ENCODE assay signal across 22 mouse cellular contexts in the genomic region with DNA sequence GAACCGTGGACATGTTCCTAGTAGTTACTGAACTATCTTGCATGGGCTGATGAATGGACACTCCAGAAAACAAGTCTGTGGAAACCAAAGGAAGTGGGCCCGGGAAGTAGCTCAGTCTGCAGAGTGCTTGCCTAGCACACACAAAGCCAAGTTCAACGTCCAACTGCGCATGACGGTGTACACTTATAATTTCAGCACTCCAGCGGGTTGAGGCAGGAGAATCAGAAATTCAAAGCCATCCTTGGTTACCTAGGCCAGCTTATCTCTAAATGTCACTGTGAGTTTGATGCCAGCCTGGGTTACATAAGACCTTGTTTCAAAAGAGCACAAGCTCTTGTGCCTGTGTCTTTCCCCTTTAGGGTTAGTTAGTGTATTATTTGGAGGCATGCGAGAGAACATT. TPM values are rescaled to one million over a fixed set of nuclear protein-coding genes. Genes with fewer than 3 reads are reported as not detected.
DNase-seq lines count a peak whose midpoint lies in the region; ATAC-seq and TF ChIP-seq lines count a peak whose summit lies in the region.
"Had no signal": no experiment of that assay in that cellular context is flagged by ENCODE, and none has a peak within 500 bp of the region (broad histone marks: within the 10 kb centered on the region; RNA-seq: fewer than 3 reads in every experiment).

No protein-coding gene starts in this region.

- DNase-seq in gastrocnemius, adult 2 months, result no peak
- no peak for DNase-seq in gastrocnemius, postnatal 14 days
- peak; percentile 20 to 42 for DNase-seq in lung, adult 18-20 months
- DNase-seq in lung, postnatal 14 days, result no peak
- DNase-seq in lung, postnatal 10 days, result peak; percentile 16
- no peak for DNase-seq in right cerebral cortex, postnatal 4 days
- DNase-seq in stomach, postnatal 0 days (ENCODE audit: low spot score), result no peak
- DNase-seq: adrenal gland, postnatal 25 days; cerebellum, adult 11 months; cerebellum, adult 9-11 months; forebrain, postnatal 0 days; kidney, postnatal 36 days; right cerebral cortex, postnatal 14 days; spleen, adult 18-20 months; thymus, postnatal 14 days had no signal

- H3K27ac ChIP-seq in gastrocnemius, adult 2 months, result peak overlapping the region; percentile 56
- H3K27ac ChIP-seq in stomach, postnatal 0 days (replicated peaks), result no peak overlapping the region
- H3K27ac ChIP-seq: hindbrain, postnatal 0 days; kidney, embryonic 15.5 days; midbrain, embryonic 10.5 days had no signal

- H3K4me2 ChIP-seq in stomach, postnatal 0 days (replicated peaks; ENCODE audit: low read depth), result no peak overlapping the region
- H3K4me2 ChIP-seq: heart, embryonic 11.5 days; kidney, embryonic 15.5 days; lung, embryonic 14.5 days had no signal

- H3K9me3 ChIP-seq in stomach, postnatal 0 days (ENCODE audit: control insufficient read depth, low read length), result no peaks in the 10 kb centered on the region
- H3K9me3 ChIP-seq: kidney, embryonic 15.5 days; midbrain, embryonic 10.5 days had no signal

- H3K9ac ChIP-seq in stomach, postnatal 0 days (ENCODE audit: low read length), result no peak overlapping the region
- H3K9ac ChIP-seq: forebrain, postnatal 0 days; kidney, embryonic 15.5 days; lung, embryonic 14.5 days had no signal

- TF ChIP-seq CTCF in gastrocnemius, adult 2 months (IDR thresholded peaks at IDR 0.05), result no peak
- no peak for TF ChIP-seq CTCF in stomach, postnatal 0 days (IDR thresholded peaks at IDR 0.05; ENCODE audit: low read depth)

- H3K27me3 ChIP-seq in stomach, postnatal 0 days (ENCODE audit: control insufficient read depth, insufficient read depth, low read length), result no peaks in the 10 kb centered on the region
- H3K27me3 ChIP-seq: kidney, embryonic 15.5 days had no signal

- H3K4me3 ChIP-seq in gastrocnemius, adult 2 months, result no peak overlapping the region
- no peak overlapping the region for H3K4me3 ChIP-seq in stomach, postnatal 0 days (ENCODE audit: low read depth, low read length)
- H3K4me3 ChIP-seq: kidney, embryonic 15.5 days; midbrain, embryonic 10.5 days had no signal

- WGBS in stomach, postnatal 0 days, result 82% methylated on average over 7 of the region's 7 CpGs

- intact Hi-C loops in gastrocnemius, adult 2 months (cut with DNase I), result loop anchor here (5.0 kb wide), 1 partner anchor 73 kb away; the partner anchor contains the start of gene Pik3c2a
- intact Hi-C loops in gastrocnemius, postnatal 14 days (cut with DNase I; ENCODE audit: low total_unique reads), result no loop called here

- no peak for TF ChIP-seq EP300 in stomach, postnatal 0 days (optimal IDR thresholded peaks at IDR 0.05)

- ATAC-seq in CD4-positive, CD25-positive, alpha-beta regulatory T cell, adult 4 months, result no peak
- no peak for ATAC-seq in stomach, postnatal 0 days (ENCODE audit: low FRiP score, low TSS enrichment)
- ATAC-seq: forebrain, postnatal 0 days; hindbrain, postnatal 0 days; intestine, embryonic 16.5 days had no signal

- no peaks in the 10 kb centered on the region for H3K4me1 ChIP-seq in stomach, postnatal 0 days (replicated peaks; ENCODE audit: control insufficient read depth, insufficient read depth)
- H3K4me1 ChIP-seq: midbrain, embryonic 10.5 days had no signal

- no peaks in the 10 kb centered on the region for H3K36me3 ChIP-seq in stomach, postnatal 0 days (ENCODE audit: control insufficient read depth, insufficient read depth, low read length)

RNA-seq across cellular contexts. Expression of gene Nucb2, which starts 10.9 kb away (rescaled TPM):
- total RNA-seq in gastrocnemius, adult 2 months (2021), result 1 to 10 TPM; 3.9 to 7.7 TPM
- total RNA-seq in gastrocnemius, postnatal 14 days (2021), result 10 to 100 TPM; 11.5 to 13.5 TPM
- 10 to 100 TPM; 21.0 to 24.4 TPM for polyA plus RNA-seq in CD4-positive, CD25-positive, alpha-beta regulatory T cell, adult 4 months (2017; shearing (Covaris generic))
- polyA plus RNA-seq in stomach, postnatal 0 days (2015; fragmentation: Nextera tagmentation; extraction: Ambion mirVana), result 45.5 and 46.2 TPM in 2 replicates

Comparison
In these comparisons a context has a peak if more than half of its experiments do, and no peak if none do; other contexts are left out.
1. DNase-seq: peak in lung, adult 18-20 months (2 of 2) and lung, postnatal 10 days (single experiment); none in gastrocnemius, adult 2 months (single experiment), gastrocnemius, postnatal 14 days (single experiment), lung, postnatal 14 days (single experiment), right cerebral cortex, postnatal 4 days (single experiment) and stomach, postnatal 0 days (single experiment).